ENCODE assay signal across 8 mouse cellular contexts in the genomic region with DNA sequence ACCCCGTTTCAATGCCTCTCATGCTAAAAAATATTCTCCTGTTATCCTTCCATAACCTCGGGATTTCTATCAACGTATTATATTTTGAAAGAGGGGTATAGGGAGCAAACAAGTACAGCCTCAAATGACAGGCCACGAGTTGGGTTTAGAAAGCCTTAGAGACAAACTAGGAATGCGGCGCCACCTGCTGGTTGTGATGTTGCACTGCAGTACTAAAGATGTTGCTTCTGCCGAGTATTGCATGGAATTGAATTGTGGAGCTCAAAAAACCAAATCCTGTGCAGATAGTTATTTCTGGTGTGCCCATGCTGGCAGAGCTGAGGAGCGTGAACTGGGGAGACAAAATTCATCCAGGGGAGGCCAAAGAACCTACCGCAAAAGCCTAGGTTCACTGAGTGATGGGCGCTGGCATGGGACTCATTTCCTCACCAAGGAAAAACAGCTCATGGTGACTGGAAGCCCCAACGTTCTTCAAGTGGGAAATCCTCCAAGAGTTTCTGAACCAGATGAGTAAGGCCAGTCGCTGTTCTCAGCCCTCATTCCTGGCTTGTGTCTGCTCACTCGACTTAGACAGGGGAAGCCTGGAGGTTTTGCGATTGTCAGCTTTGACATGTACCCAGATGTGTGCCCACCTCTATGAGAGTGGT. TPM values are rescaled to one million over a fixed set of nuclear protein-coding genes. Genes with fewer than 3 reads are reported as not detected.
DNase-seq lines count a peak whose midpoint lies in the region; ATAC-seq and TF ChIP-seq lines count a peak whose summit lies in the region.

No protein-coding gene starts in this region.

- peak; percentile 94 for TF ChIP-seq CTCF in liver, embryonic 14.5 days (IDR thresholded peaks at IDR 0.05; ENCODE audit: low read depth)

- H3K9me3 ChIP-seq in liver, embryonic 14.5 days (ENCODE audit: control insufficient read depth, low read length) = no peaks in the 10 kb centered on the region

- H3K27ac ChIP-seq in liver, embryonic 14.5 days = no peak overlapping the region

- DNase-seq in CD4-positive helper T cell, adult 2 months (ENCODE audit: low read depth, low spot score) = peak; percentile 52
- peak; percentile 83 for DNase-seq in adrenal gland, postnatal 10 days
- DNase-seq in embryo, embryonic 11 days = peak; percentile 84
- peak; percentile 31 for DNase-seq in gastrocnemius, postnatal 25 days
- peak; percentile 87 for DNase-seq in kidney, postnatal 10 days
- peak; percentile 39 to 44 (median 41) for DNase-seq in liver, embryonic 14.5 days (ENCODE audit: low read depth in 3 of 3, low spot score in 3 of 3)
- peak; percentile 68 for DNase-seq in testis, postnatal 14 days (ENCODE audit: low spot score)

- TF ChIP-seq EP300 in liver, embryonic 14.5 days (IDR thresholded peaks at IDR 0.05; ENCODE audit: low read depth) = no peak

- H3K4me2 ChIP-seq in liver, embryonic 14.5 days (ENCODE audit: low read depth) = no peak overlapping the region

- H3K4me1 ChIP-seq in liver, embryonic 14.5 days (replicated peaks; ENCODE audit: control insufficient read depth in 2 of 2, insufficient read depth in 2 of 2, low read length in 1 of 2) = peaks cover 0 to 6% of the 10 kb centered on the region in 2 experiments; a peak in 1 of 4 replicates

- ATAC-seq in liver, embryonic 14.5 days (ENCODE audit: insufficient read depth) = no peak
- ATAC-seq in neutrophil, adult 5-6 weeks (ENCODE audit: extremely low read depth, insufficient number of reproducible peaks, low FRiP score, poor library complexity, severe bottlenecking) = peak; percentile 68

- no peak overlapping the region for H3K4me3 ChIP-seq in liver, embryonic 14.5 days (ENCODE audit: insufficient read depth in 1 of 2, low read depth in 2 of 2, low read length in 2 of 2)

- no peaks in the 10 kb centered on the region for H3K36me3 ChIP-seq in liver, embryonic 14.5 days (replicated peaks; ENCODE audit: control insufficient read depth, insufficient read depth, low read depth)

- WGBS in liver, embryonic 14.5 days (ENCODE audit: insufficient replicate concordance) = 16% methylated on average over 14 of the region's 14 CpGs

- no peaks in the 10 kb centered on the region for H3K27me3 ChIP-seq in liver, embryonic 14.5 days (ENCODE audit: control insufficient read depth, insufficient read depth, low read length)

- no peak overlapping the region for H3K9ac ChIP-seq in liver, embryonic 14.5 days (replicated peaks)

RNA-seq across cellular contexts. Expression of a gene that starts 11.2 kb away (rescaled TPM):
- 1 to 10 TPM in 1 of 2 experiments, under 1 TPM in 1; 1.00 to 5.0 TPM for total RNA-seq in adrenal gland, postnatal 10 days (2021)
- not detected for total RNA-seq in gastrocnemius, postnatal 25 days (2021)
- polyA plus RNA-seq in liver, embryonic 14.5 days (2012; rRNA removed) = 0.25 and 0.35 TPM in 2 replicates
- polyA plus RNA-seq in liver, embryonic 14.5 days (2014; fragmentation: Nextera tagmentation; extraction: Ambion mirVana) = 0.35 and 0.63 TPM in 2 replicates
- total RNA-seq in neutrophil, adult 5-6 weeks (2017) = not detected in 2 replicates

RNA-seq across cellular contexts. Expression of a gene that starts 41.3 kb away (rescaled TPM):
- 10 to 100 TPM; 13.0 TPM for total RNA-seq in adrenal gland, postnatal 10 days (2021)
- 10 to 100 TPM; 11.0 to 12.9 TPM for total RNA-seq in gastrocnemius, postnatal 25 days (2021)
- 2.5 and 4.3 TPM in 2 replicates for polyA plus RNA-seq in liver, embryonic 14.5 days (2012; rRNA removed)
- 8.8 and 10.3 TPM in 2 replicates for polyA plus RNA-seq in liver, embryonic 14.5 days (2014; fragmentation: Nextera tagmentation; extraction: Ambion mirVana)
- 3.6 and 4.2 TPM in 2 replicates for total RNA-seq in neutrophil, adult 5-6 weeks (2017)

Comparison
In these comparisons a context has a peak if more than half of its experiments do, and no peak if none do; other contexts are left out.
1. DNase-seq: peak in every context shown above with its lines; median percentile 87 in kidney, postnatal 10 days; 84 in embryo, embryonic 11 days; 83 in adrenal gland, postnatal 10 days; 68 in testis, postnatal 14 days; 52 in CD4-positive helper T cell, adult 2 months; 41 in liver, embryonic 14.5 days; 31 in gastrocnemius, postnatal 25 days.